8 mouse cellular contexts compared by ENCODE assay signal in the genomic region with DNA sequence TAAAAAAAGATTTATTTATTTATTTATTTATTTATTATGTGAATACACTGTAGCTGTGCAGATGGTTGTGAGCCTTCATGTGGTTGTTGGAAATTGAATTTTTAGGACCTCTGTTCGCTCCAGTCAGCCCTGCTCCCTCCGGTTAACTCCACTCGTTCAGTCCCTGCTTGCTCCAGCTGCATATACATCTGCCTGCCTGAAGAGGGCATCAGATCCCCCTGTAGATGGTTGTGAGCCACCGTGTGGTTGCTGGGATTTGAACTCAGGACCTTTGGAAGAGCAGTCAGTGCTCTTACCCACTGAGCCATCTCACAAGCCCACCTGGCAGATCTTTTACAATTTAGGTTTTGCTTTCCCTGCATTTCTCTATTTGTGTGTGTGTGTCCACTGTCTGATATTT. TPM values are rescaled to one million over a fixed set of nuclear protein-coding genes. Genes with fewer than 3 reads are reported as not detected.
DNase-seq lines count a peak whose midpoint lies in the region; ATAC-seq and TF ChIP-seq lines count a peak whose summit lies in the region.
"Not testable (repeated sequence)": the region's sequence is repeated elsewhere in the genome, so short reads cannot be mapped to it uniquely, and the experiment has no call there.

No protein-coding gene starts in this region.

- peaks cover 4 to 22% of the 10 kb centered on the region in 2 experiments; a peak in 3 of 4 replicates for H3K4me1 ChIP-seq in MEL (ENCODE audit: control insufficient read depth in 1 of 2, insufficient read depth in 2 of 2, low read length in 2 of 2)
- not testable (repeated sequence) for H3K4me1 ChIP-seq in intestine, postnatal 0 days (replicated peaks; ENCODE audit: control insufficient read depth, insufficient read depth, low read length); liver, adult 2 months (ENCODE audit: control insufficient read depth, insufficient read depth, low read length); lung, embryonic 14.5 days (ENCODE audit: insufficient read depth); stomach, postnatal 0 days (replicated peaks; ENCODE audit: control insufficient read depth, insufficient read depth)

- not testable (repeated sequence) for ATAC-seq in intestine, postnatal 0 days; lung, embryonic 14.5 days (ENCODE audit: insufficient read depth); stomach, postnatal 0 days (ENCODE audit: low FRiP score, low TSS enrichment)

- not testable (repeated sequence) for H3K4me2 ChIP-seq in intestine, postnatal 0 days (replicated peaks; ENCODE audit: low read depth); lung, embryonic 14.5 days; stomach, postnatal 0 days (replicated peaks; ENCODE audit: low read depth)

- peak; percentile 38 to 56 (median 51) for TF ChIP-seq CTCF in MEL (IDR thresholded peaks at IDR 0.05 in 2 of 3, conservative IDR thresholded peaks at IDR 0.05 in 1 of 3; ENCODE audit: control insufficient read depth in 1 of 3, insufficient read depth in 1 of 3, low read depth in 2 of 3, low read length in 3 of 3, poor library complexity in 1 of 3, severe bottlenecking in 1 of 3)
- TF ChIP-seq CTCF in intestine, postnatal 0 days (IDR thresholded peaks at IDR 0.05; ENCODE audit: low read depth), result peak; percentile 27; the same call in 1 of the 2 replicates
- peak; percentile 29; the same call in 1 of the 2 replicates for TF ChIP-seq CTCF in liver, adult 2 months (IDR thresholded peaks at IDR 0.05; ENCODE audit: low read depth, low read length)
- TF ChIP-seq CTCF in lung, embryonic 14.5 days (IDR thresholded peaks at IDR 0.05; ENCODE audit: low read depth), result peak; percentile 17
- peak; percentile 32; the same call in 1 of the 2 replicates for TF ChIP-seq CTCF in stomach, postnatal 0 days (IDR thresholded peaks at IDR 0.05; ENCODE audit: low read depth)

- peaks cover 0 to 14% of the 10 kb centered on the region in 2 experiments; a peak in 2 of 4 replicates for H3K36me3 ChIP-seq in MEL (ENCODE audit: control insufficient read depth in 1 of 2, insufficient read depth in 2 of 2, low read length in 2 of 2)
- not testable (repeated sequence) for H3K36me3 ChIP-seq in intestine, postnatal 0 days (ENCODE audit: control insufficient read depth, insufficient read depth); liver, adult 2 months (ENCODE audit: control insufficient read depth, insufficient read depth, low read length); lung, embryonic 14.5 days (ENCODE audit: insufficient read depth); stomach, postnatal 0 days (ENCODE audit: control insufficient read depth, insufficient read depth, low read length)

- peak; percentile 19 for TF ChIP-seq RAD21 in MEL (IDR thresholded peaks at IDR 0.05; ENCODE audit: low read depth, low read length)

- peak; percentile 35 for DNase-seq in A20 (ENCODE audit: low read depth, low spot score)
- peak; percentile 37 for DNase-seq in MEL (ENCODE audit: low read depth, low spot score)
- DNase-seq in ZHBTc4 (ENCODE audit: low read depth, low spot score), result peak; percentile 16
- DNase-seq in heart, adult 11 months, result peak; percentile 23
- DNase-seq in liver, adult 2 months (ENCODE audit: extremely low read depth, low read depth, low spot score); lung, embryonic 14.5 days; stomach, postnatal 0 days (ENCODE audit: low spot score): not testable (repeated sequence)

- H3K9me3 ChIP-seq in MEL (replicated peaks; ENCODE audit: insufficient read depth, low read length); intestine, postnatal 0 days (ENCODE audit: control insufficient read depth); lung, embryonic 14.5 days (ENCODE audit: low read depth, low read length); stomach, postnatal 0 days (ENCODE audit: control insufficient read depth, low read length): not testable (repeated sequence)

- WGBS in intestine, postnatal 0 days, result 68% methylated on average over 4 of the region's 4 CpGs
- WGBS in liver, adult 2 months, result 88% methylated on average over 4 of the region's 4 CpGs
- 72% methylated on average over 4 of the region's 4 CpGs for WGBS in lung, embryonic 14.5 days
- 70% methylated on average over 4 of the region's 4 CpGs for WGBS in stomach, postnatal 0 days

- TF ChIP-seq POLR2A in MEL (IDR thresholded peaks at IDR 0.05; ENCODE audit: control insufficient read depth in 1 of 2, insufficient read depth in 1 of 2, low read depth in 1 of 2, low read length in 2 of 2, poor library complexity in 1 of 2); liver, adult 2 months (IDR thresholded peaks at IDR 0.05; ENCODE audit: extremely low read depth, insufficient read depth, low read length): not testable (repeated sequence)

- not testable (repeated sequence) for H3K79me2 ChIP-seq in MEL (ENCODE audit: control insufficient read depth, insufficient read depth, low read length, poor library complexity); liver, adult 2 months (ENCODE audit: control insufficient read depth, insufficient read depth, low read length)

- not testable (repeated sequence) for TF ChIP-seq EP300 in MEL (IDR thresholded peaks at IDR 0.05; ENCODE audit: low read depth in 1 of 2, low read length in 2 of 2); stomach, postnatal 0 days (optimal IDR thresholded peaks at IDR 0.05)

- not testable (repeated sequence) for H3K4me3 ChIP-seq in MEL (ENCODE audit: control insufficient read depth in 1 of 2, insufficient read depth in 1 of 2, low read depth in 2 of 2, low read length in 2 of 2); intestine, postnatal 0 days (ENCODE audit: low read depth, low read length); liver, adult 2 months (ENCODE audit: insufficient read depth, low read depth, low read length); lung, embryonic 14.5 days (ENCODE audit: low read depth, low read length); stomach, postnatal 0 days (ENCODE audit: low read depth, low read length)

- H3K9ac ChIP-seq in MEL (ENCODE audit: control insufficient read depth, low read depth, low read length, poor library complexity, severe bottlenecking); intestine, postnatal 0 days (ENCODE audit: low read depth, low read length); liver, adult 2 months (ENCODE audit: low read depth, low read length); lung, embryonic 14.5 days; stomach, postnatal 0 days (ENCODE audit: low read length): not testable (repeated sequence)

- not testable (repeated sequence) for H3K27ac ChIP-seq in MEL (ENCODE audit: control insufficient read depth, low read depth, low read length); intestine, postnatal 0 days (ENCODE audit: low read depth, low read length); liver, adult 2 months (replicated peaks; ENCODE audit: insufficient read depth, low read depth, low read length); lung, embryonic 14.5 days (ENCODE audit: low read depth); stomach, postnatal 0 days (replicated peaks)

- H3K27me3 ChIP-seq in MEL (ENCODE audit: control insufficient read depth in 1 of 2, insufficient read depth in 2 of 2, low read length in 2 of 2); intestine, postnatal 0 days (replicated peaks; ENCODE audit: control insufficient read depth, insufficient read depth, low read length); liver, adult 2 months (ENCODE audit: control insufficient read depth, insufficient read depth, low read length); lung, embryonic 14.5 days (ENCODE audit: insufficient read depth, low read length); stomach, postnatal 0 days (ENCODE audit: control insufficient read depth, insufficient read depth, low read length): not testable (repeated sequence)

TF ChIP-seq in MEL, 35 proteins besides CTCF, POLR2A, EP300 and RAD21:
- TF ChIP-seq ZC3H11A (IDR thresholded peaks at IDR 0.05; ENCODE audit: low read depth, low read length) (peak; percentile 9; the same call in 1 of the 2 replicates), TBP (IDR thresholded peaks at IDR 0.05; ENCODE audit: low read depth, low read length) (0 out of 2 replicates have a peak, but pooled peaks have one; percentile 30), SMC3 (IDR thresholded peaks at IDR 0.05; ENCODE audit: low read depth, low read length) (peak; percentile 39)

RNA-seq across cellular contexts. Expression of a gene that starts 36.0 kb away (rescaled TPM):
- total RNA-seq in MEL (2012; rRNA removed), result 54.0 and 57.3 TPM in 2 replicates
- 10 to 100 TPM in 1 of 2 experiments, not detected in 1; 54.8 TPM for polyA plus RNA-seq in MEL (2012; ENCODE audit: insufficient read depth in 1 of 2, insufficient read length in 2 of 2, low read depth in 1 of 2, low replicate concordance in 2 of 2, missing spikeins in 1 of 2)
- polyA plus RNA-seq in intestine, postnatal 0 days (2015; fragmentation: Nextera tagmentation; extraction: Ambion mirVana), result 4.0 and 4.2 TPM in 2 replicates
- 0.13 and 0.18 TPM in 2 replicates for total RNA-seq in liver, adult 2 months (2014; rRNA removed)
- polyA plus RNA-seq in liver, adult 2 months (2012; rRNA removed), result 0.02 and 0.09 TPM in 2 replicates
- 36.8 and 37.8 TPM in 2 replicates for polyA plus RNA-seq in lung, embryonic 14.5 days (2014; fragmentation: Nextera tagmentation; extraction: Ambion mirVana)
- 4.0 and 5.0 TPM in 2 replicates for polyA plus RNA-seq in stomach, postnatal 0 days (2015; fragmentation: Nextera tagmentation; extraction: Ambion mirVana)
